Mouse (Mus musculus) small intestine, adult 2 months (tissue): ENCODE results near the gene Arl13b. TPM values are rescaled to one million over a fixed set of nuclear protein-coding genes. Genes with fewer than 3 reads are reported as not detected.

Source experiments
- H3K27ac ChIP-seq: fragments of 200-500 bp; 2 replicates; pipeline ENCODE4 v1.5.1; 2012; ENCODE audit warnings: low read depth, low read length, control low read depth, inconsistent platforms; ENCODE audit not compliant: insufficient read depth
- H3K27me3 ChIP-seq: fragments of 200-500 bp; 2 replicates; pipeline ENCODE4 v1.6.1; 2012; ENCODE audit warnings: mild to moderate bottlenecking, moderate library complexity, low read length, inconsistent platforms; ENCODE audit not compliant: control insufficient read depth, insufficient read depth
- H3K36me3 ChIP-seq: fragments of 200-500 bp; 2 replicates; pipeline ENCODE4 v1.6.1; 2012; ENCODE audit warnings: mild to moderate bottlenecking, low read length, control low read depth, inconsistent platforms; ENCODE audit not compliant: control insufficient read depth, insufficient read depth
- H3K4me1 ChIP-seq: fragments of 200-500 bp; 2 replicates; pipeline ENCODE4 v1.6.1; 2012; ENCODE audit warnings: low read length, inconsistent platforms, mixed read lengths; ENCODE audit not compliant: control insufficient read depth, insufficient read depth, insufficient read length
- H3K4me3 ChIP-seq: fragments of 200-500 bp; 2 replicates; pipeline ENCODE4 v1.5.1; 2012; ENCODE audit warnings: low read depth, mild to moderate bottlenecking, control low read depth, inconsistent platforms, low read length, moderate library complexity
- CTCF ChIP-seq: fragments of 200-500 bp; IDR thresholded peaks from 2 replicates; pipeline ENCODE4 v1.5.1; 2012; ENCODE audit warnings: low read depth, mild to moderate bottlenecking, control low read depth, inconsistent platforms, low read length, moderate library complexity, mixed read lengths; ENCODE audit not compliant: insufficient replicate concordance, insufficient read length; ENCODE audit errors: extremely low read depth
- POLR2A ChIP-seq: fragments of 200-500 bp; IDR thresholded peaks from 2 replicates; pipeline ENCODE4 v1.6.1; 2012; ENCODE audit warnings: low read depth, mild to moderate bottlenecking, control low read depth, inconsistent platforms, low read length, moderate library complexity
- WGBS: fragments of 180-500 bp; shearing (Covaris S2); methylation state at CpG from one replicate; pipeline ENCODE4 v1.1.7; 2018; 5-methylcytosine and 5-hydroxymethylcytosine counted together
- polyA plus RNA-seq: library from polyadenylated mRNA; depleted of rRNA; stranded (reverse); fragments of >200 nt; gene quantifications from 2 replicates; pipeline ENCODE4 v1.2.3, GENCODE M21; 2012

Arl13b gene
- polyA plus RNA-seq, 1 experiment = 4.9 TPM

- H3K27me3 ChIP-seq = no peaks in the 10 kb centered on the region
- peak within 1 kb of the TSS; percentile 87 for H3K4me3 ChIP-seq
- peaks cover 5% of the 10 kb centered on the region; the same call in 1 of the 2 replicates for H3K4me1 ChIP-seq
- WGBS = 1% methylated on average over 41 of the region's 41 CpGs
- peak within 1 kb of the TSS; percentile 91 for H3K27ac ChIP-seq
- no peaks in the 10 kb centered on the region for H3K36me3 ChIP-seq
- TF ChIP-seq POLR2A (peak; percentile 82; the same call in 1 of the 2 replicates), CTCF (no peak)
Observed at GRCm38 (mm10) chr16:62786621-62787331, 60.1 kb downstream of the Arl13b start, which contains the start of gene Nsun3. Gene Nsun3, minus strand, starts transcription at chr16:62786818.

DNA sequence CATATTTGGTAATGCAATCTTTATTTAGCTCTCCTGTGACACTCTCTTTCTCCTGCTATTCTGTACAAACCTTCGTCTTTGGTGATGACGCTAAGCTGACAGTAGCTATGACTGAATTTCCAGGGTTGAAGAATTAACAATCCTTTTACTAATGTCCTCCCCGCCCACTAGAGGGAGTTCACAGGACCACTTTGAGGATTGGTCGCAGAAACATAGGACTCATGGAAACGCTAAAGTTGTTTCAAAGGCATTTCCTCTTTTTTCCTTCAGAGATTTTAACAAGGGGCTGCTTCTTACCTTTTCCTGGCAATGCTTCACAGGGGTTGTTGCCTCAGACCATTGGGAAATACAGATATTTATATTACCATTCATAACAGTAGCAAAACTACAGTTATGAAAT is 64.6 kb downstream of the Arl13b start:
- Histone ChIP-seq H3K27ac (no peak overlapping the region), H3K4me3 (no peak overlapping the region), H3K4me1 (peaks cover 5% of the 10 kb centered on the region; the same call in 1 of the 2 replicates), H3K27me3 (no peaks in the 10 kb centered on the region), H3K36me3 (peaks cover 2% of the 10 kb centered on the region; the same call in 1 of the 2 replicates)
- WGBS = 51% methylated on average over 5 of the region's 5 CpGs
- TF ChIP-seq POLR2A = no peak
- no peak for TF ChIP-seq CTCF

DNA sequence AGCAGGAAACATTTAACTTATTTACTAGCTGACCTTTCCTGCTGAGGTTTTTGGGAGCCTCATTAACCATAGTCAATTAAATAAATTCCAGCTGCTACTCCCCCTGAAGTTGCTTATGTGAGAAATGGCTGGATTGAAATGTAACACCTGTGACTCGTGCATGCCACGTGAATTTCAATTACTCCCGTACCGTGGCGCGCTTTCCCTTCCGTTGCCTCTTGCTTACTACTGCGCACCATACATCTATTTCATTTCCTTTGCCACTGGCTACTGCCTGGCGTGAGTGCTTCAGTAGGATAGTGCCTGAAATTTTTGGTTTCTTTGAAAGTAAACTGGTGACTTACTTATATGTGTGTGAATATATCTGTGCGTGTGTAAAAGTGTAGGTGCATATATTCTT is 68.6 kb downstream of the Arl13b start:
- no peak overlapping the region for H3K27ac ChIP-seq
- H3K4me3 ChIP-seq = no peak overlapping the region
- TF ChIP-seq POLR2A (no peak), CTCF (no peak)
- 87% methylated on average over 10 of the region's 10 CpGs for WGBS
- peaks cover 7% of the 10 kb centered on the region for H3K36me3 ChIP-seq
- no peaks in the 10 kb centered on the region for H3K4me1 ChIP-seq
- H3K27me3 ChIP-seq = no peaks in the 10 kb centered on the region

DNA sequence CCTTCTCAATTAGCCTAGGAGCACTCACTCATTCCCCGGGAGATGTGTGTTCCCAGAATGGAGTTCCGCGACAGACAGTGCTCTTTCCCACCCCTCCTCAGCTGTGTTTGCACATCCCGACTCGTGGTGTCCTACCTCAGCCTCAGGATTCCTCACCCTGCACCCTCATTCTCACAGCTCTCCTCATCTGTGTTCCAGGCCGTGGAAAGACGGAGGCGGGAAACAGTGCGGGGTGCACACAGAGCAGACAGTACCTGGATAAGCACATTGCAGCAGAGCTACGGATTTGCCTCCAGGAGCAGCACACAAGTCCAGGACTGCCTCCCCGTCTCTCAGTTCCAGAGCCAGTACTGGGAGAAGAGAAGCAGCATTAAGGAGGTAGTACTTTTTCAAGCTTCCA is 70.8 kb downstream of the Arl13b start:
- H3K4me1 ChIP-seq = no peaks in the 10 kb centered on the region
- no peaks in the 10 kb centered on the region for H3K27me3 ChIP-seq
- WGBS = 84% methylated on average over 11 of the region's 11 CpGs
- no peak overlapping the region for H3K27ac ChIP-seq
- H3K4me3 ChIP-seq = no peak overlapping the region
- peaks cover 12% of the 10 kb centered on the region for H3K36me3 ChIP-seq
- TF ChIP-seq POLR2A = no peak
- TF ChIP-seq CTCF = no peak

- H3K27ac ChIP-seq = no peak overlapping the region
- no peaks in the 10 kb centered on the region for H3K27me3 ChIP-seq
- 87% methylated on average over 4 of the region's 4 CpGs for WGBS
- H3K4me3 ChIP-seq = no peak overlapping the region
- H3K4me1 ChIP-seq = no peaks in the 10 kb centered on the region
- peaks cover 19% of the 10 kb centered on the region for H3K36me3 ChIP-seq
- TF ChIP-seq CTCF (no peak), POLR2A (no peak)
Observed at GRCm38 (mm10) chr16:62773462-62773861, 73.4 kb downstream of the Arl13b start.

GRCm38 (mm10) chr16:62758340-62758739 is 88.5 kb downstream of the Arl13b start:
- Histone ChIP-seq H3K27me3 (no peaks in the 10 kb centered on the region), H3K27ac (no peak overlapping the region), H3K36me3 (peaks cover 1% of the 10 kb centered on the region), H3K4me1 (peaks cover 2% of the 10 kb centered on the region; the same call in 1 of the 2 replicates), H3K4me3 (no peak overlapping the region)
- no peak for TF ChIP-seq POLR2A
- TF ChIP-seq CTCF = no peak
- WGBS = 93% methylated on average over 2 of the region's 2 CpGs

GRCm38 (mm10) chr16:62755307-62755706 is 91.5 kb downstream of the Arl13b start:
- H3K27me3 ChIP-seq = no peaks in the 10 kb centered on the region
- WGBS = 51% methylated on average over 6 of the region's 6 CpGs
- H3K36me3 ChIP-seq = peaks cover 4% of the 10 kb centered on the region; the same call in 1 of the 2 replicates
- no peak overlapping the region for H3K27ac ChIP-seq
- peaks cover 14% of the 10 kb centered on the region; the same call in 1 of the 2 replicates for H3K4me1 ChIP-seq
- no peak overlapping the region for H3K4me3 ChIP-seq
- TF ChIP-seq POLR2A (no peak), CTCF (no peak)
